Mouse (Mus musculus) stomach, embryonic 15.5 days (tissue): ENCODE measurements around the gene Paqr6. TPM values are rescaled to one million over a fixed set of nuclear protein-coding genes. Genes with fewer than 3 reads are reported as not detected.
"Not testable (repeated sequence)": the region's sequence is repeated elsewhere in the genome, so short reads cannot be mapped to it uniquely, and the experiment has no call there.

Source experiments
- ATAC-seq: fragments of 200-750 bp; cut with Nextera tagmentation; 2 replicates; pipeline ENCODE4 v1.8.0; 2017; ENCODE audit warnings: low read depth, moderate number of reproducible peaks, moderate TSS enrichment; ENCODE audit not compliant: insufficient read depth, low FRiP score
- H3K27ac ChIP-seq: fragments of 300-500 bp; sonication (generic); 2 replicates; pipeline ENCODE4 v1.5.1; 2015; ENCODE audit warnings: mild to moderate bottlenecking, inconsistent platforms
- H3K27me3 ChIP-seq: fragments of 300-500 bp; sonication (generic); replicated peaks from 2 replicates; pipeline ENCODE4 v1.6.1; 2015; ENCODE audit warnings: inconsistent platforms
- H3K36me3 ChIP-seq: fragments of 300-500 bp; sonication (generic); 2 replicates; pipeline ENCODE4 v1.6.1; 2015; ENCODE audit warnings: inconsistent platforms
- H3K4me1 ChIP-seq: fragments of 300-500 bp; sonication (generic); 2 replicates; pipeline ENCODE4 v1.6.1; 2015; ENCODE audit warnings: inconsistent platforms
- H3K4me2 ChIP-seq: fragments of 300-500 bp; sonication (generic); 2 replicates; pipeline ENCODE4 v1.6.1; 2015; ENCODE audit warnings: mild to moderate bottlenecking, inconsistent platforms
- H3K4me3 ChIP-seq: fragments of 300-500 bp; sonication (generic); replicated peaks from 2 replicates; pipeline ENCODE4 v1.5.1; 2015; ENCODE audit warnings: inconsistent platforms
- H3K9ac ChIP-seq: fragments of 300-500 bp; sonication (generic); 2 replicates; pipeline ENCODE4 v1.6.1; 2015; ENCODE audit warnings: inconsistent platforms
- H3K9me3 ChIP-seq: fragments of 300-500 bp; sonication (generic); 2 replicates; pipeline ENCODE4 v1.6.1; 2016; ENCODE audit warnings: inconsistent platforms
- WGBS: fragments of 180-500 bp; shearing (Covaris S2); methylation state at CpG from one replicate; pipeline ENCODE4 v1.1.7; 2015; 5-methylcytosine and 5-hydroxymethylcytosine counted together
- polyA plus RNA-seq: library from polyadenylated mRNA; unstranded; fragments of >200 nt; fragmentation: Nextera tagmentation; extraction: Ambion mirVana; gene quantifications from 2 replicates; pipeline ENCODE4 v1.2.1, GENCODE M21; 2015

The Paqr6 gene
- polyA plus RNA-seq, 1 experiment from 2014 or later: 13.3 TPM

- H3K4me1 ChIP-seq: peaks cover 9% of the 10 kb centered on the region
- H3K27me3 ChIP-seq: no peaks in the 10 kb centered on the region
- H3K9ac ChIP-seq: no peak overlapping the region
- no peak overlapping the region for H3K4me2 ChIP-seq
- no peak overlapping the region for H3K27ac ChIP-seq
- no peaks in the 10 kb centered on the region for H3K9me3 ChIP-seq
- H3K36me3 ChIP-seq: peaks cover 20% of the 10 kb centered on the region
- ATAC-seq: no peak
- no peak overlapping the region for H3K4me3 ChIP-seq
- 67% methylated on average over 3 of the region's 3 CpGs for WGBS
Measured at GRCm38 (mm10) chr3:88339006-88339405, 25.4 kb upstream of the Paqr6 start.

- Histone ChIP-seq H3K27ac (no peak overlapping the region), H3K4me1 (no peaks in the 10 kb centered on the region), H3K4me2 (no peak overlapping the region), H3K9ac (no peak overlapping the region), H3K9me3 (no peaks in the 10 kb centered on the region), H3K36me3 (peaks cover 85% of the 10 kb centered on the region), H3K27me3 (no peaks in the 10 kb centered on the region), H3K4me3 (no peak overlapping the region)
- 85% methylated on average over 13 of the region's 13 CpGs for WGBS
- no peak for ATAC-seq
Measured at GRCm38 (mm10) chr3:88350732-88351131, 13.7 kb upstream of the Paqr6 start.

GRCm38 (mm10) chr3:88352907-88353306, 11.5 kb upstream of the Paqr6 start:
- H3K9ac ChIP-seq: no peak overlapping the region
- H3K4me1 ChIP-seq: no peaks in the 10 kb centered on the region
- no peak overlapping the region for H3K27ac ChIP-seq
- no peak overlapping the region for H3K4me3 ChIP-seq
- H3K4me2 ChIP-seq: no peak overlapping the region
- WGBS: 90% methylated on average over 9 of the region's 9 CpGs
- no peaks in the 10 kb centered on the region for H3K9me3 ChIP-seq
- H3K27me3 ChIP-seq: no peaks in the 10 kb centered on the region
- peaks cover 87% of the 10 kb centered on the region for H3K36me3 ChIP-seq
- no peak for ATAC-seq

- Histone ChIP-seq H3K27ac (no peak overlapping the region), H3K9ac (no peak overlapping the region), H3K4me1 (no peaks in the 10 kb centered on the region), H3K4me2 (no peak overlapping the region), H3K27me3 (no peaks in the 10 kb centered on the region), H3K4me3 (no peak overlapping the region), H3K36me3 (peaks cover 91% of the 10 kb centered on the region), H3K9me3 (no peaks in the 10 kb centered on the region)
- ATAC-seq: no peak
- WGBS: 89% methylated on average over 8 of the region's 8 CpGs
Measured at GRCm38 (mm10) chr3:88354396-88355165, 9.8 kb upstream of the Paqr6 start.

GRCm38 (mm10) chr3:88359584-88359983, 4.8 kb upstream of the Paqr6 start:
- no peak for ATAC-seq
- H3K36me3 ChIP-seq: peaks cover 61% of the 10 kb centered on the region
- no peak overlapping the region for H3K9ac ChIP-seq
- WGBS: 81% methylated on average over 5 of the region's 5 CpGs
- H3K27ac ChIP-seq: peak overlapping the region; percentile 21
- H3K4me3 ChIP-seq: no peak overlapping the region
- H3K27me3 ChIP-seq: no peaks in the 10 kb centered on the region
- H3K9me3 ChIP-seq: no peaks in the 10 kb centered on the region
- no peak overlapping the region for H3K4me2 ChIP-seq
- H3K4me1 ChIP-seq: 0 out of 2 replicates have a peak, but pooled peaks cover 2% of the 10 kb centered on the region

GRCm38 (mm10) chr3:88359989-88360388, 4.4 kb upstream of the Paqr6 start:
- Histone ChIP-seq H3K4me1 (peaks cover 6% of the 10 kb centered on the region; the same call in 1 of the 2 replicates), H3K27me3 (no peaks in the 10 kb centered on the region), H3K4me3 (no peak overlapping the region), H3K27ac (peak overlapping the region; percentile 31; the same call in 1 of the 2 replicates), H3K9ac (no peak overlapping the region), H3K36me3 (peaks cover 57% of the 10 kb centered on the region), H3K4me2 (no peak overlapping the region), H3K9me3 (no peaks in the 10 kb centered on the region)
- 68% methylated on average over 3 of the region's 3 CpGs for WGBS
- ATAC-seq: no peak

- H3K36me3 ChIP-seq: peaks cover 46% of the 10 kb centered on the region
- H3K27me3 ChIP-seq: peaks cover 10% of the 10 kb centered on the region
- H3K4me3 ChIP-seq: no peak overlapping the region
- H3K4me1 ChIP-seq: peaks cover 12% of the 10 kb centered on the region; the same call in 1 of the 2 replicates
- H3K27ac ChIP-seq: no peak overlapping the region
- no peak for ATAC-seq
- H3K4me2 ChIP-seq: no peak overlapping the region
- 74% methylated on average over 6 of the region's 6 CpGs for WGBS
- no peak overlapping the region for H3K9ac ChIP-seq
- no peaks in the 10 kb centered on the region for H3K9me3 ChIP-seq
Measured at GRCm38 (mm10) chr3:88361096-88361495, 3.3 kb upstream of the Paqr6 start.

GRCm38 (mm10) chr3:88361612-88362313, 2.6 kb upstream of the Paqr6 start:
- H3K27ac ChIP-seq: no peak overlapping the region
- H3K27me3 ChIP-seq: peaks cover 12% of the 10 kb centered on the region
- H3K4me3 ChIP-seq: no peak overlapping the region
- peaks cover 12% of the 10 kb centered on the region; the same call in 1 of the 2 replicates for H3K4me1 ChIP-seq
- no peak overlapping the region for H3K9ac ChIP-seq
- no peaks in the 10 kb centered on the region for H3K9me3 ChIP-seq
- H3K36me3 ChIP-seq: peaks cover 41% of the 10 kb centered on the region
- WGBS: 93% methylated on average over 2 of the region's 2 CpGs
- H3K4me2 ChIP-seq: no peak overlapping the region
- no peak for ATAC-seq

GRCm38 (mm10) chr3:88363700-88364099, 684 bp upstream of the Paqr6 start:
- ATAC-seq: peak; percentile 76
- Histone ChIP-seq H3K36me3 (peaks cover 23% of the 10 kb centered on the region), H3K9ac (no peak overlapping the region), H3K27me3 (peaks cover 12% of the 10 kb centered on the region), H3K4me1 (peaks cover 12% of the 10 kb centered on the region; the same call in 1 of the 2 replicates), H3K9me3 (no peaks in the 10 kb centered on the region), H3K4me2 (no peak overlapping the region), H3K27ac (peak overlapping the region; percentile 23; the same call in 1 of the 2 replicates), H3K4me3 (no peak overlapping the region)
- 49% methylated on average over 4 of the region's 4 CpGs for WGBS

GRCm38 (mm10) chr3:88365705-88366361, 1.4 kb downstream of the Paqr6 start:
- H3K4me1 ChIP-seq: peaks cover 12% of the 10 kb centered on the region; the same call in 1 of the 2 replicates
- no peak for ATAC-seq
- H3K4me3 ChIP-seq: no peak overlapping the region
- H3K27ac ChIP-seq: no peak overlapping the region
- peaks cover 2% of the 10 kb centered on the region; the same call in 1 of the 2 replicates for H3K36me3 ChIP-seq
- no peak overlapping the region for H3K9ac ChIP-seq
- 38% methylated on average over 34 of the region's 34 CpGs for WGBS
- no peak overlapping the region for H3K4me2 ChIP-seq
- peaks cover 12% of the 10 kb centered on the region for H3K27me3 ChIP-seq
- no peaks in the 10 kb centered on the region for H3K9me3 ChIP-seq

GRCm38 (mm10) chr3:88366830-88367428, 2.5 kb downstream of the Paqr6 start:
- Histone ChIP-seq H3K27me3 (peaks cover 12% of the 10 kb centered on the region), H3K4me1 (peaks cover 12% of the 10 kb centered on the region; the same call in 1 of the 2 replicates), H3K4me3 (peak overlapping the region; percentile 20), H3K4me2 (peak overlapping the region; percentile 49)
- not testable (repeated sequence) for H3K27ac ChIP-seq, H3K9me3 ChIP-seq, H3K9ac ChIP-seq, H3K36me3 ChIP-seq
- WGBS: 5% methylated on average over 21 of the region's 22 CpGs
- peak; percentile 69 for ATAC-seq
